Mouse (Mus musculus) bone marrow macrophage, adult 2 months (primary cell): ENCODE data around the gene Pard3.

Experiments used
- CTCF ChIP-seq: IDR thresholded peaks from 2 replicates; pipeline ENCODE4 v1.5.1; 2012; ENCODE audit warnings: low read depth, mild to moderate bottlenecking, low read length, moderate library complexity
- POLR2A ChIP-seq: IDR thresholded peaks from 2 replicates; pipeline ENCODE4 v1.6.1; 2012; ENCODE audit warnings: mild to moderate bottlenecking, low read depth, low read length, borderline replicate concordance

- TF ChIP-seq CTCF (no peak), POLR2A (no peak)
Observed at GRCm38 (mm10) chr8:127506336-127506735, 442.6 kb downstream of the Pard3 start.
